Mouse (Mus musculus) frontal cortex, adult (tissue): Measurements from ENCODE around the gene Cct2.
"Not testable (repeated sequence)": the region's sequence is repeated elsewhere in the genome, so short reads cannot be mapped to it uniquely, and the experiment has no call there.

Experiments
- ATAC-seq: cut with Nextera tagmentation; 2 replicates; pipeline ENCODE4 v1.9.2; 2017; ENCODE audit warnings: mild to moderate bottlenecking, moderate library complexity, mixed read lengths; ENCODE audit not compliant: low TSS enrichment

The Cct2 gene

DNA sequence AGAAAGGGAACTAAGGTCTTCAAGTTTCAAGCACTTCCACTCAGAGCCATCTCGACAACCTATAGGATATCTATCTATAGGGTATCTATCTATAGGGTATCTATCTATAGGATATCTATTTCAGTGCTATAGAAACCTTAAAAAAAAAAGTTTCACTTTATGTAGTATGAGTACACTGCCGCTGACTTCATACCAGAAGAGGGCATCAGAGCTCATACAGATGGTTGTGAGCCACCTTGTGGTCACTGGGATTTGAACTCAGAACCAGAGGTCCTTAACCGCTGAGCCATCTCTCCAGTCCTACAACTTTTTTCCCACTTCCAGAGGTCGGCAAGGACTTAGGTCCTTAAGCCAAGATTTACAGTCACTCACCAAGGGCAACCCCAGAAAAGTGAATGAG is 7.9 kb downstream of the Cct2 start:
- ATAC-seq = no peak

DNA sequence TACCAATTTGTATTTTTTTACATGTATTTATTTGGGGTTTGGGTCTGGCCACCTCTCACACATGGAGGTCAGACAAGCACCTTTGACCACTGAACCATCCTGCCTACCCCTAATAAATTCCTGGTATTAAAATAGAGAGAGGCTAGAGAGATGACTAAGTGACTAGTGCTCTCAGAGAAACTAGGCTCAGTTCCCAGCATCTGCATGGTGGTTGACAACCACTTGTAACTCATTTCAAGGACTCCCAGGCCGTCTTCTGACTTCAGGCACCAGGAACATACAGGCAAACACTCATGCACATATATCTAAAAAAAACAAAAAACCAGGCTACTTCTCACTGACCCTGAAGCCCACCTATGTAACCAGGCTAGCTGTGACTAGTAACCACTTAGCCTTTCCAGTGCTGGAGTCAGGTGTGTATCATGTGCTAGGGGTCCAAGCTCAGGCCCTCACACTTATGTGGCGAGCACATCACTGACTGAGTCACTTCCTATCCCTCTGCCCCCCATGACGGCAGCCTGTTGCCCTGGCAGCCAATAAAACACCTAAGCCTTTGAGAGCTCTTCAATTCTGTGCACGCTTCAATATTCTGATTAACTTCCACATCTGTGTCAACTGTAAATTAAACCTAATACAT is 13.5 kb downstream of the Cct2 start:
- no peak for ATAC-seq

DNA sequence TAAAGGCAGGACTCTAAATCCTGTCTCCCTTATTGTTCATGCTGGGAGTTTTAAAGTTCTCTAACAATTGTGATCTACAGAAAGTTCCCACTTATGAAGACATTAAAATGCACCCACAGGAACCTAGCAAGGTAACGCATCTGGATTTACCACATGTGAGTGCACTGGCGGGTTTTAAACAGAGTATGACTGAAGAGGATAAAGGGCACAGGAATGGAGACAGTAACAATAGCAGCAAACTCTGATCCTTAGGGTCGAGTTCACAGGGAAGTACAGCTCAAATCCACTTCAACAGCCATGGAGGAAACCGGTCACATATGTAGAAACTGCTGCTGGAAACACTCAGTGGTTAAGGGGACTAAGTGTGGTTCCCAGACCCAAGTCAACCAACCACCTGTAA is 14.4 kb downstream of the Cct2 start:
- ATAC-seq = no peak

DNA sequence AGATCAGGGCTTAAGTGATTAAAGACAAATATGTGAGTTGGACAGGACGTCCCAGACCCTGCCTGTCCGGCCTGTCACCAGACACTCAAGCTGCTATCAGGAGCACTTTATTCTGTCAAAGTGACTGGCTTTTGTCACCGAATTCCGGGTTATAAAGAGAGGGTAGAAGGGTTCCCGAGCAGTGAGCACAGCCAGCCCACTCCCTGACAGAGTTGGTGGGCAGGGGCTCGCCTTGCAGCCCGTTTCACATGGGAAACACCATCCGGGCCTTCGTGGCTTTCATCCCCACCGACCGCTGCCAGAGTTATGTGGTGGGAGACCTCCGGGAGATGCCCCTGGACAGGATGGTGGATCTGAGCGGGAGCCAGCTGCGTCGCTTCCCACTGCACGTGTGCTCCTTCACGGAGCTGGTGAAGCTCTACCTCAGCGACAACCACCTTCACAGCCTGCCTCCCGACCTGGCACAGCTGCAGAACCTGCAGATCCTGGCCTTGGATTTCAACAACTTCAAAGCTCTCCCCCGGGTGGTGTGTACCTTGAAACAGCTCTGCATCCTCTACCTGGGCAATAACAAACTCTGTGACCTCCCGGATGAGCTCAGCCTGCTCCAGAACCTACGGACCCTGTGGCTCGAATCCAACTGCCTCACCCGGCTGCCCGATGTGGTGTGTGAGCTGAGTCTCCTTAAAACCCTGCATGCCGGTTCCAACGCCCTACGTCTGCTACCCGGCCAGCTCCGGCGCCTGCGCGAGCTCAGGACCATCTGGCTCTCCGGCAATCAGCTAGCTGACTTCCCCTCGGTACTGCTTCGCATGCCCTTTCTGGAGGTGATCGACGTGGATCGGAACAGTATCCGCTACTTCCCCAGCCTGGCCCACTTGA is 18.2 kb downstream of the Cct2 start, which contains the start of gene Lrrc10:
Lrrc10 (plus strand) TSS at position 167 of the 882 bp plus-strand sequence.
- ATAC-seq = peak; percentile 79

DNA sequence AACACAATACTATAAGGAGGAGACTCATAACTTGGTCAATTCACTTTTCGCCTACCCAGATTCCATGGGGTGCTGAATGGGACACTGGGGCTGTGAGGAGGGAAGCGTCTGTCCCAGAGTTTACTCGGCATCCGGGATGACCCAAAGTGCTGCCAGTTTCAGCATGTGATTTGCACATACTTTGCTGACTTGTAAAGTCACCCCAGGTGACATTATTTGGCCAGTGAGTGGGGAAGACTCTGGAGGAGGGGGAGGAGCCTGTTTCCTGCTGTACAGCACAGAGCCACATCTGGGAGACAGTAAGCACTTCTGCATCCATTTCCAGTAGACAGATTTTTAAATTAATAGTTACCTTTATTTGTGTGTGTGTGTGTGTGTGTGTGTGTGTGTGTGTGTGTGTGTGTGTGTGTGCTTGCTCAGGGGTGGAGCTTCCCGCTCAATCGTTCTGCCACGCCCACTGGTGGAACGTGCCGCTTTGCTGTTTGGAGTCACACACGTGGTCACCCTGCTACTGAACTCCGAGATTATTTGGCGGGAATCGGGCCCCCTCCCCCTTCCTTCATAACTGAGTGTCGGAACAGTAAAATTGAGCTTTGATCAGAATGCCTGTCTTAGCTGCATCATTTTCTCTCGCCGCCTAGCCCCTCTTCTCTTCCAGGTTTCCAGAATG is 20.0 kb downstream of the Cct2 start:
- ATAC-seq = not testable (repeated sequence)

DNA sequence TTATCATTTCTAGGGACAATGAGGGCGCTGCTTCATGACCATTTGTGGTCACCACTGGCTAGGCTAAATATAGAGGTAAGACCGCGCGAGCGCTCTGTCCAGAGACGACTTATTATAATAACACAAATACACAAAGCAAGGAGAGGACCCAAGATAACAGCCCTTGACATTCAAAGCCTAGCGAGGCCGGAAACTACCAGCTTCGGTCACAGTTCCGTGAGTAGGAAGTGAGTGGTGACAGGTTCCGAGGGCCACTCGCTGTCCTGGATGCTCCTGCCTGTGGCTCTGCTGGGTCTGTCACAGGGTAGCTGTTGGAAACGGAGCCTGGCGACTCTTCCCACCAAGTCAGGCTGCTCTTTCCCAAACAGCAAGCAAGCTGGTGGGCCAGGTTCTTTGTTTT is 21.3 kb downstream of the Cct2 start:
- ATAC-seq = no peak

DNA sequence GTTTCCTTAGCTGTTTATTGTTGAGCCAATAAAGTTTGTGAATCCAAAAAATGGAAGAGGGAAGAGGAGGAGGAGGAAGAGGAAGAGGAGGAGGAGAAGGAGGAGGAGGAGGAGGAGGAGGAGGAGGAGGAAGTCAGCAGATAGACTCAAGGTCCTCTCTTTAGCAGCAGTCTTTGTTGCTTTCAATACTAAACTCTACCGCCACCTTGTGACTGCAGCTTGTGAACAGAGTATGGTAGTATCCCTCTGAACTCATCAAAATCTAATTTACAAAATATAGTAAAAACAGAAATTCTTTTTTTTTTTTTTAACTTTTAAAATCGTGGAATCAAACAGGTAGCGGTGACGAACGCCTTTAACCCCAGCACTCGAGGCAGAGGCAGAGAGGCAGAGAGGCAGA is 23.3 kb downstream of the Cct2 start:
- peak; percentile 85 for ATAC-seq

DNA sequence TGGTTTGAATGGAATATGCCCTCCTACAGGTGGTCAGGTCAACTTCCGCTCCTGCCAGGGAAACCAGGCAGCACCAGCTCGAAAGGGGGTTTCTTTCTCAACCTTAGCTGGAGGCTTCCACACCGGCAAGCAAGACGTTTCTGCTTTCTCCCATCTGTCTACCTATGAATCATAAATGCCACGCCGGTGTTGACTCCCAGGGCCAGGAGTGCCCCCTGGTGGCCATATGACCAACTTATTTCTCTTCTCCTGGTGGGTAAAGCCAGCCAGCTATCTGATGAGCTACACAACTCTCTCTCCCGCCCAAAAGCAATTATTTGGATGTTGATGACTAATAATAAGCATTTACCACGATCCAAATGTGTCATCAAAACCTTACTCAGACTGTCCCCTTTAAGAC is 29.8 kb downstream of the Cct2 start:
- peak; percentile 94 for ATAC-seq

DNA sequence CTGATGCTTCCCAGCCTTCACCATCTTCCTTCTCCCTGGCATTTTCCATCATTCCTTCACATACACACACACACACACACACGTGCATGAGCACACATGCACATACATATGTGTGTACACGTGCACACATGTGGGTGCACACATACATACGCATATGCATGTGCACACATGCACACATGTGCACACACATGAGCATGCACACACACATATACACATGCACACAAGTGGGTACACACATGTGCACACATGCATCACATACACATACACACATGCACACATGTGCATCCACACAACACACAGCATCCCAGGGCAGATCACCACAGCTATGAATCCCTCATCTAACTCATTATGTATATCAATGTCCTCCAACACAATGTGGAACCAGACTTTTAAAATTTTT is 32.5 kb downstream of the Cct2 start:
- ATAC-seq = no peak

DNA sequence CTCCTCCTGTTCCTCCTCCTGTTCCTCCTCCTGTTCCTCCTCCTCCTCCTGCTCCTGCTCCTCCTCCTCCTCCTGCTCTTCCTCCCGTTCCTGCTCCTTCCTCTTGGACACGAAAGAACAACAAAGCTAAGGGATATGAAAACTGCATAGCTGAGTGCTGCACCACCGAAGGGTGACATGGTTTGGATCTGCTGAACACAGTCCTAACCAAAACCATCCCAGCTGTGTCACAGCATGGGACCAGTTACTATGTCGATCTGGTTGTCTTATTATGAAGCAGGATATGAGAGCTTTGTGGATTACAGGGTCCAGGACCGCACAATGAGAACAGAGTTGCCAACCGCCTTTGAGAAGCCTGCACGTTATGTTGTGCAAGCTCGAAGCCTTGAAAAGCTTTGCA is 37.4 kb downstream of the Cct2 start:
- peak; percentile 64; the same call in 1 of the 2 replicates for ATAC-seq

DNA sequence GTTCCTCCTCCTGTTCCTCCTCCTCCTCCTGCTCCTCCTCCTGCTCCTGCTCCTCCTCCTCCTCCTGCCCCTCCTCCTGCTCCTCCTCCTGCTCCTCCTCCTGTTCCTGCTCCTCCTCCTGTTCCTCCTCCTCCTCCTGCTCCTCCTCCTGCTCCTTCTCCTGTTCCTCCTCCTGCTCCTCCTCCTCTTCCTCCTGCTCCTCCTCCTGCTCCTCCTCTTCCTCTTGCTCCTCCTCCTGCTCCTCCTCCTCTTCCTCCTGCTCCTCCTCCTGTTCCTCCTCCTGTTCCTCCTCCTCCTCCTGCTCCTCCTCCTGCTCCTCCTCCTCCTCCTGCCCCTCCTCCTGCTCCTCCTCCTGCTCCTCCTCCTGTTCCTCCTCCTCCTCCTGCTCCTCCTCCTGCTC is 37.8 kb downstream of the Cct2 start:
- not testable (repeated sequence) for ATAC-seq

DNA sequence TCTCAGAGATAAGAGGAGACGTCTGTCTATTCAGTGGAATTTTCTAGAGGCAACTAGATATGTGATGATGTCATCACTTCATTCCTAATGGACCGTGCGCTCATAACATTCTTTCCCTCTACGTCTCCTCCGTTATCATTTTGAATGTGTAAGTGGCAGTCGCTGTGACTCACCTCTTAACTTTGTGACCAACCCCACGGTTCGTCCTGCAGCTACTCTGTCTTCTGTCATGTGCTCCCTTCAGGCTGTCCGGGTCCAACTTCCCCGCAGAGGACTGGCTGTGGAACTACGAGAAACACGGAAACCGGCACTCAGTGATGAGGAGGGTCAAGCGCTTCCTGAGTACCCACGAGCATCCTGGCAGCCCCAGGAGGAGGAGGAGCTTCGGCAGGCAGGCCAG is 39.9 kb downstream of the Cct2 start:
- no peak; the same call in 1 of the 2 replicates for ATAC-seq

DNA sequence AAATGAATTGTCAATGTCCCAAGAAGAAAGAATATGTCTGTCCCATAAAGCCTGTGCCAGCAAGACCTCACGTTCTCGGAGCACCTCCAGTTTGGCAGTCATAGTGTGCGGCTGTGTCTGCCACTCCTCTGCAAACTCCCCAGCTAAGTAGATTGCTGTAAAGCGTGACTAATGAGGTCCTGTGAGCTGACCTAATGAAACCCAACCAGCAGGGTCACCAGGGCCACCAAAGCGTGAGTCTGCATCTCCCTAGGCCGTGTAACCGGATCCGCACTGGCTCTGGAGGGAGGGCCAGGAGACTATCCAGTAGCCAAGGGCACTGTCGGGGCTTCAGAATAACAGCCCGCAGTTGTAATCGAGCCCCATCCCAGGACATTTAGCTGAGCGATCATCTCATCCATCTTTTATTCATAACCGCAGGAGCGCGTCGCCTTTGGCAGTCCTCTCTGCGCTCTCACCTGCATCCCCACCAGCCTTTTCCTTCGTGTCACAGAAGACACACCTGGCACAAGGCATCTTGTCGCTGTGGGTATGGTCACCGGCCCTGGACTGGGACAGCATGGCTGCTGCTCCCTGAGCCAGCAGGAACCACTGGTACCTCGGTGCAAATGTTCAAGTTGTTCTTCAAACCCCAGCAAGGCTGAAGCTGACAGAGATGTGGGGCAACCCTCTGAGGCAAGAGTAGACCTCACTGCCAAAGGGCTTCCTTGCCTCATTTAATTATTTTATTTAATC is 42.4 kb downstream of the Cct2 start:
- no peak for ATAC-seq

DNA sequence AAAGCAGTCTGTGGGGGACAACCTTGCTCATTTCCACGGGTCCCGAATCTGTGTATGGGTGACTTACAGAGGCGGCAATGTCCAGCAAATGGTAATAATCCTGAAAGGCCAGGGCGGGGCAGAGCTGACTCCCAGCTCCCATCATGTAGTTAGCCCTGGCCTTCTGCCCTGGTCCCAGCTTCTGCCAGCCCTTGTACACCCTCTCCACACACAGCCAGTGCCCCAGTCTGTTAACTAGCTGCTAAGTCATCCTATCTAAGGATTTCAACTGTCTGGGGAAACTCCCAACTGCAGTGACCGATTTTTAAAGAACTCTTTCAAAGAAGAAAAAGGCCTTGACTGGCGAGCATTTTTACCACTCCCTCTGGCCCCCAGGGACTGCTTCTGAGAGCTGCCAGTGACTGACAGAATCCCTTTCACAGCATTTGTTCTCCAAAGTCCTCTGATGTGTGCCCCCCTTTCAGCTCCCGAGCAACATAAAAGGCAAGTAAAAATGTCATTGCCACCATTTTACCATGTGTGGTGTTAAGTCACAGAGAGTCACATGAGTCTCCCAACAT is 45.3 kb downstream of the Cct2 start:
- ATAC-seq = no peak

DNA sequence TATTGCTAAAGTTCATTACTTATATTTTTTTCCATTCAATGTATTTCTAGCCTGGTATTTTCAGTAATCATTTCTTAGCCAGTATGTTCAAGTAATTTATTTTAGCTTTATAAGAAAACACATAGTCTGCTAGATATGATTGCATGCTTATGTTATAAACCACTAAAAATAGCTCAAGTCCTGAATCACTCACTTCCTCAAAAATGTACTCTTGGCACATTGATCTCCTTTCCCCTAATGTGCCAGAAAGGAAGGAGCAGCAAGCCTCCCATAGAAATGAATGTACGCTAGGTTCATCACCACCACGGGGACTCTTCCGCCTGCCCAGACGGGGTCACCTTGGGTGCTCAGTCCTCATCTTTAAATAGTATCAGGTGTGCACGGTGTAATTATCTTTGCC is 49.0 kb downstream of the Cct2 start:
- peak; percentile 39 for ATAC-seq

DNA sequence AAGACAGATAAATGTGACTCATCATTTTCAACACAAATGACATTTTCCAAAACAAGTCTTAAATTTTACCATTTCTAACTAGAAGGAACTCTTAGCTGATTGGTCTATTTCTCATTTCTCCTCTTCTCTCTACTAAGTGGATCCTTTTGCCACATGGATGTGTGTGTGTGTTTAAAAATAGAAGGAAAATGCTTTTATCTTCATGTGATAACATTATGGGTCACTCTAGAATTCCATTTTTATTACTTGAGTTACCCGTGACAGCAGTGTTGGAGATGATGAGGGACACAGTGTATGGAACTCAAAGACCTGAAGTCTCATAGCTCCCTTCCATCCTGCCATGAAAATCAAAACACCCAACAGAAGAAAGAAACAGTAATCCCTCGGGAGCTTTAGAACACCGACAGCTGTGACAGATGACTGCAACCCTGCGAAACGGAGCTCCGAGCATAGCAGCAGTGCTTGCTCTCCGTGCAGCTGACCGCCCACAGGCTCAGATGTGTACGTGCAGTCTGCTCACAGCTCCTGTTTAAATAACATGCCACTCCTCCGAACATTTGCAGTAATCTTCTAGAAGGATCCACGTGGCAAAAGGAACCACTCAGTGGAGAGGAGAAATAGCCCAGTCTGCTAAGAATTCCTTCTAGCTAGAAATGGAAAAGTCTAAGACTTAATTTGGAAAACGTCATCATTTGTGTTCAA is 49.8 kb downstream of the Cct2 start:
- peak; percentile 98 for ATAC-seq

DNA sequence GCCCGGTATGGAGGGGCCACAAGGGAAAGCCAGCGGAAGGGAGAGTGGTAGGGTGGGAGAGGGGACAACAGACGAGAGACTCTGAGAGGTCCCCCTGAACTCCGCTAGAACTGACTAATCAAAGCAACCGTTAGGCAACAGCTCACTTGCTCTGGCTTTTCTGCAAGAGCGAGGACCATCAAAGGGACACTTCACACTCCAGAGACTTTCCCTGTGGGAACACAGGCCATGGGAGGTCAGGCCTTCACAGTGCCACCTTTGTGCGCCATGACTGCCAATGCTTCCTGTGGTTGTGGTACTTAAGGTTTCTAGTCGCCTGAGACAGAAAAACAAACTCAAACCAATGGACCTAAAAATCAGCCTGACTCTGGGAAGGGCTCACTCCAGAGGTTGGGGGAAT is 52.6 kb downstream of the Cct2 start:
- ATAC-seq = no peak

DNA sequence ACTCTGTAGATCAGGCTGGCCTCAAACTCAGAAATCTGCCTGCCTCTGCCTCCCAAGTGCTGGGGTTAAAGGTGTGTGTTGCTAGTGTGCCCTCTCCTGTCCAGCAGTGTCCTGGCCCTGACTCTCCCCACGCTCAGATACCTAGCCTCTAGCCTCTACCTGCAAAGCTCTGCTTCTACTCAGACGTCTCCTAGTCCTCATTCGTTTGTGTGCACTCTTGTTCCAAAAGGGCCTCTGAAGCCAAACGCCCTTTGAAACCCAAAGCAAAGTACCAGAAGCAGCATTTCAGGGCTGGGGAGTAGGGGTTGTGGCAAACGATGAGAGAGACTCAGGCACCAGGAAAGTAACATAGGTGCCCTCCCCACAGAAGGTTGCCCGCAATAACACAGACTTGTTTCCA is 53.9 kb downstream of the Cct2 start:
- no peak for ATAC-seq

DNA sequence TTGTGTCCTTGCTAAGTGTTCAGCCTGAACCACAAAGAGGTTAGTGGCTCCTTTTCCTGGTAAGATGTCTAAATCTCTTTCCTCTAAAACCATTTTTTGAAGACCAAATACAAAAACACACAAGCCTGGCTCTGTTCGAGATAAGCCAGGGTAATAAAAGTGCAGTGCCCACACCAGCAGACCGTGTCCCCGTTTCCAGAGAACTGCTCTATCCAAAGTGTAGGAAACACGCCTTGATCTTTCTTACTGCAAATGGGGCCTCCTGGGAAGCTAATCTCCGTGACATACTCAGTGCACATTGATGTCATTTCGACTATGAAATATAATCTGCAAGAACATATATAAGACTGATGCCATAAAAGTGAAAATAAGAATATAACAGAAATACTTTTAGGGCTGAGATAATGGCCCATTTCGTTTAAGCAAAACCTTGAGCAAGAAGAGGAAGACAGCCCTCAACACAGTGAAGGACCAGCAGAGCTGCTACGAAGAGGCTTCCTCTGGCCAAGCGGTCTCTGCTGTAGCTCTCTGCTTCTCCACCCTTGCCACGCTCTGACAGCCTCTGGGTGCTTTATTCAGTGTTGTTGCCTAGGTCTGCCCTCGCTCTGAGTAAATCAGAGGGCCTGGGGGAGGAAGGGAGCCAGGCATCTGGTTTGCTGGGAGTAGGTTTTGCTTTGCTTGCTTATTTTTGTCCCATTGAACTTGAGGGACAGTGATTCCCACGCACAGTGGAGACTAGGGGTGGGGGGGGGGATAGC is 57.7 kb downstream of the Cct2 start:
- ATAC-seq = peak; percentile 58

DNA sequence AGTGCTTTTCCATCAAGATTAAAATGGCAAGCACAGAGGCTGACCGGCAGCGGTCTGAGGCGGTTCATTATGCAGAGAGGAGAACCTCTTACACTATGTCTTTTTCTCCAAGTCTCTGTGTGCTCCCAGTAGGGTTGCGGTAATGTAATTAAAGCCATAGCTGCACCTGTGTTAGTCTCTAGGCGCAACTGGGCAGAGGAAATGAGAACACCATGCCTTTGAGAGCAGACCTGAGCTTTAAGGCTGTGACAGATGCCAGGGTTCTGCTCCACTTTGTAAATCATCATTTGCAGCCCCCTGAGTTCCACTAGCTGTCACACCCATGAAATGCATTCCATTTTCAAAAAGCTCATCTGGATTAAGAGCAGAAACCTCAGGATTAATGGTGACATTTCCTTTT is 58.9 kb downstream of the Cct2 start:
- no peak for ATAC-seq
